Mouse (Mus musculus) neural tube, embryonic 15.5 days (tissue): ENCODE results near the gene Krt71. TPM values are rescaled to one million over a fixed set of nuclear protein-coding genes. Genes with fewer than 3 reads are reported as not detected.

ENCODE experiments used
- ATAC-seq: fragments of 200-750 bp; cut with Nextera tagmentation; 2 replicates; pipeline ENCODE4 v1.8.0; 2017; ENCODE audit warnings: mild to moderate bottlenecking, moderate TSS enrichment, moderate library complexity; ENCODE audit not compliant: low FRiP score
- H3K27ac ChIP-seq: fragments of 300-500 bp; sonication (generic); replicated peaks from 2 replicates; pipeline ENCODE4 v1.5.1; 2015; ENCODE audit warnings: mild to moderate bottlenecking, inconsistent platforms
- H3K27me3 ChIP-seq: fragments of 300-500 bp; sonication (generic); replicated peaks from 2 replicates; pipeline ENCODE4 v1.6.1; 2015; ENCODE audit warnings: inconsistent platforms
- H3K36me3 ChIP-seq: fragments of 300-500 bp; sonication (generic); 2 replicates; pipeline ENCODE4 v1.6.1; 2015; ENCODE audit warnings: inconsistent platforms
- H3K4me1 ChIP-seq: fragments of 300-500 bp; sonication (generic); 2 replicates; pipeline ENCODE4 v1.6.1; 2015; ENCODE audit warnings: inconsistent platforms
- H3K4me2 ChIP-seq: fragments of 300-500 bp; sonication (generic); 2 replicates; pipeline ENCODE4 v1.6.1; 2015; ENCODE audit warnings: inconsistent platforms, mild to moderate bottlenecking, moderate library complexity
- H3K4me3 ChIP-seq: fragments of 300-500 bp; sonication (generic); replicated peaks from 2 replicates; pipeline ENCODE4 v1.5.1; 2015; ENCODE audit warnings: mild to moderate bottlenecking, inconsistent platforms
- H3K9ac ChIP-seq: fragments of 300-500 bp; sonication (generic); replicated peaks from 2 replicates; pipeline ENCODE4 v1.6.1; 2015; ENCODE audit warnings: mild to moderate bottlenecking, inconsistent platforms
- H3K9me3 ChIP-seq: fragments of 300-500 bp; sonication (generic); replicated peaks from 2 replicates; pipeline ENCODE4 v1.6.1; 2016; ENCODE audit warnings: inconsistent platforms
- WGBS: fragments of 180-500 bp; shearing (Covaris S2); methylation state at CpG from one replicate; pipeline ENCODE4 v1.1.7; 2015; ENCODE audit warnings: mixed read lengths; 5-methylcytosine and 5-hydroxymethylcytosine counted together
- polyA plus RNA-seq: library from polyadenylated mRNA; unstranded; fragments of >200 nt; fragmentation: Nextera tagmentation; extraction: Ambion mirVana; gene quantifications from 2 replicates; pipeline ENCODE4 v1.2.1, GENCODE M21; 2015

The Krt71 gene
- polyA plus RNA-seq: 0.22 and 0.55 TPM in 2 replicates

DNA sequence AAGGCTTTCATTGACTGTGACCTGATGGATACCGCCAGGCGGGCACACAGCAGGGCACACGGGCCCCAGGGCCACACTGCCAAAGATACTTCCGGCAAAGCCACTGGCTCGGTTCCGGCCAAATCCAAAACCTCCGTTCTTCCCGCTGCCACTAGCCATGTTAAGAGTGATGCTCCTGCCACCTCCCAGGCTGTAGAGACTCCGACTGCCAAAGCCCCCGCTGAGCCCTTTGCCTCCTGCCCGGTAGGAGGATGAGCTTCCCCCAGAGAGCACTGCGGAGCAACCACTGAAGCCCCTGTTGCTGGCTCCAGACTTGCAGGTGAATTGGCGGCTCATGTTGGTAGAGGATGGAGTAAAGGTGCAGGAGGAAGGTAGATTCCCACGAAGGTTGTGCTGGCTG lies at the start of gene Krt71:
TSS of gene Krt71 (minus strand) at position 399 of the 400 bp plus-strand sequence.
- Histone ChIP-seq H3K4me3 (no peak within 1 kb of the TSS), H3K27ac (no peak within 1 kb of the TSS), H3K4me1 (no peaks in the 10 kb centered on the region), H3K9me3 (no peaks in the 10 kb centered on the region), H3K4me2 (no peak within 1 kb of the TSS), H3K9ac (no peak within 1 kb of the TSS), H3K36me3 (no peaks in the 10 kb centered on the region), H3K27me3 (peaks cover 4% of the 10 kb centered on the region; the same call in 1 of the 2 replicates)
- WGBS: 56% methylated on average over 14 of the region's 14 CpGs
- ATAC-seq: no peak

DNA sequence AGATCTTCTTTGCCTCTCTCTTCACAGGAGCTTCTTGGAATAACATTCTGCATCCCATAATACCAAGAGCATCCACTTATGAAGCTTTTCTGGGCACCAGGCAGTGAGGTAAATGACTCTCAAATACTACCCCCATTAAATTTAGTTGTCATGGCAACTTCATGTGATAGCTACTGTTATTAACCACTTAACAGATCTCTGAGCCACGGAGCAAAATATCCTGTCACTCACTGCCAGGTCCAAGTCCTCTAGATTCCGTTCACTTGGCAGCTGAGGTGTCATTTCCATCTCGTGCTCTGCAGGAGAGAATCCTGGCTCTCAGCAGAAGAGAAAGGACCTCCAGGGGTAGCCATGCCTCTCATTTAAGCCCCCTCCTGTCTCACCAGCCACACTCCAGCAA lies 48.0 kb upstream of the Krt71 start:
- H3K4me2 ChIP-seq: no peak overlapping the region
- H3K9ac ChIP-seq: no peak overlapping the region
- H3K4me3 ChIP-seq: no peak overlapping the region
- H3K27ac ChIP-seq: peak overlapping the region; percentile 23; the same call in 1 of the 2 replicates
- no peaks in the 10 kb centered on the region for H3K9me3 ChIP-seq
- no peak for ATAC-seq
- no peaks in the 10 kb centered on the region for H3K36me3 ChIP-seq
- 16% methylated on average over 3 of the region's 3 CpGs for WGBS
- no peaks in the 10 kb centered on the region for H3K27me3 ChIP-seq
- peaks cover 12% of the 10 kb centered on the region for H3K4me1 ChIP-seq

DNA sequence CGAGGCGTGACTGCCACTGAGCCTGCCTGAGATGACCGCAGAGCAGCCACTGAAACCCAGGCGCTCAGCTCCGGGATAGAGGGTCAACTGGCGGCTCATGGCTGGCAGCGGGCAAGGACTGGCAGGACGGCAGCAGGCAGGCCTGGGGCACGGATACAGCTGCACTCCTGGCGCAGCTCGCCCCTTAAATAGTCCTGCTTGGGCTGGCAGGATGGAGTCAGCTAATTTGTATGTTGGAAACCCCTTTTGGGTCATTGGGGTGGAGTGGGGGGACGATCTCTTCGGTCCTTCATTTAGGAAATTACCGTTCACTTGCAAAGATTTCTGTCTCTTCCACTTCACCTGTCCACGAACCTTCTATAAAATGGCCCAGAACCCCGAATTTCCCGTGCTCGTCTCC lies 43.5 kb upstream of the Krt71 start, which contains the start of gene Krt72:
TSS of gene Krt72 (minus strand) at position 101 of the 400 bp plus-strand sequence.
- peaks cover 11% of the 10 kb centered on the region for H3K4me1 ChIP-seq
- H3K4me2 ChIP-seq: no peak within 1 kb of the TSS
- H3K36me3 ChIP-seq: no peaks in the 10 kb centered on the region
- H3K27me3 ChIP-seq: no peaks in the 10 kb centered on the region
- no peak within 1 kb of the TSS for H3K27ac ChIP-seq
- no peak within 1 kb of the TSS for H3K4me3 ChIP-seq
- ATAC-seq: no peak
- WGBS: 89% methylated on average over 18 of the region's 18 CpGs
- H3K9me3 ChIP-seq: no peaks in the 10 kb centered on the region
- H3K9ac ChIP-seq: no peak within 1 kb of the TSS

DNA sequence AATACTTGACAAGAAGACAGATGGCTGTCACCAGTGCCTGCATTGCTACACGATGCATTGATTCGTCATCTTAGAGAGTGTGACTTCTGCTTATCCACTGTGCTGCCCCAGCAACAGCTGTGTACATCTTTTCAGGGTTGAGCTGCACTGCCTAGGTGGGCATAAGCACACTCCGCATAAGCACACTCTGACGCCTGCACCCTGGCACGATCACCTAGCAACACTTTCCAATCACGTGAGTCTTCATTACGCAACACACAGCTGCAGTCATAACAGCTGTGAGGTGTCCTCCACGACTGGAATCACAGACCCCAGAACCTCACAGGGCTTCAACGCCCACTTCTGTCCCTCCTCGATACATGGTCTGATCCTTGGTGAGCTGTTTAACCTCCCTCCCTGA lies 30.5 kb upstream of the Krt71 start:
- Histone ChIP-seq H3K4me1 (no peaks in the 10 kb centered on the region; the same call in 1 of the 2 replicates), H3K36me3 (no peaks in the 10 kb centered on the region), H3K27me3 (no peaks in the 10 kb centered on the region), H3K27ac (no peak overlapping the region), H3K4me3 (no peak overlapping the region), H3K4me2 (no peak overlapping the region), H3K9me3 (no peaks in the 10 kb centered on the region), H3K9ac (no peak overlapping the region)
- ATAC-seq: no peak
- WGBS: 84% methylated on average over 10 of the region's 10 CpGs

DNA sequence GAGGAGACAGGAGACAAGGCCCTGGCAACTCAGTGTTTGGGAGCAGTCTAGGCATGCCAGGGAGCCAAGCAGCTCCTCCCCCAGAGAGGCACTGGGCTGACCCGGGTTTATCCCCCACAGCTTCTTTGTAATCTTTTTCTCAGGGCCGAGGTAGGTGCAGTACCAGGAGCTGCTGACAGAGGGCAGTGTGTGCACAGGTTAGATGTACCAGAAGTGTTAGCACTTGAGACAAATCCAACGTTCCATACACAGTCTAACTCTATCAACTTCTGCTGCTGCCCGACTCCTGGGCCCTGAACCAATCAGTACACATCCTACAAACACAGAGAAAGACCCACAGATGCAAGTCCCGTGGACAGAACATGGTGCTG lies 29.8 kb upstream of the Krt71 start:
- Histone ChIP-seq H3K36me3 (no peaks in the 10 kb centered on the region), H3K9me3 (no peaks in the 10 kb centered on the region), H3K27me3 (no peaks in the 10 kb centered on the region), H3K4me2 (no peak overlapping the region), H3K9ac (no peak overlapping the region), H3K27ac (no peak overlapping the region), H3K4me1 (no peaks in the 10 kb centered on the region; the same call in 1 of the 2 replicates), H3K4me3 (no peak overlapping the region)
- WGBS: 8% methylated on average over 5 of the region's 5 CpGs
- ATAC-seq: peak; percentile 65; the same call in 1 of the 2 replicates

DNA sequence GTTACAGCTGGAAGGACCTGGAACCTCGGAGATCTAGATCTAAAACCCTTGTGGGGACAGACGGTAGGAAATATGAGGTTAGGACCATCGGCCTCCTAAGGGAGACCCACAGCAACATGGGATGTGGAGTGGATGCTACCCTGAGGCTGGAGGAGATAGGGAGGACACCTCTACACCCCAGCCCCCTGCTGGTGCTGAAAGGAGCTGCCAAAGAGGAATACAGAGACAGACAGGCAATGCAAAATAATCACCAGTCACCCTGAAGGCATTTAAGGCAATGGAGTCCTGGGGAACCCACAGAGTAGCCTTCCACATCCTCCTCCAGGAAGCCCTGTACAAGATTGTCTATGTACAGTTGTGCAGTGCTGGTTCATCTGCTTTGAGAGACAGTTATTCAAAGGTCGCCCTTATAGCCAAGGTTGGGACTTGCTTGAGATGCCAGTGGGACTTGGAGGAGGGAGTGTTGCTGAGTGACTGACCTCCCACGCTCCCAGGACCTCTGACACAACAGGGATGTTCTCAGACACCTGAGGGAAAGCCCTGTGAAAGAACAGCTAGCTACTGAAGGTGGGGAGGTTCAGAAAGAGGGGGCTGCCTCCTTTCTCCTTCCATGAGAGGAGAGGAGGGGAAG lies 29.3 kb upstream of the Krt71 start:
- H3K4me1 ChIP-seq: no peaks in the 10 kb centered on the region; the same call in 1 of the 2 replicates
- no peaks in the 10 kb centered on the region for H3K27me3 ChIP-seq
- no peak overlapping the region for H3K27ac ChIP-seq
- no peaks in the 10 kb centered on the region for H3K36me3 ChIP-seq
- ATAC-seq: no peak
- no peak overlapping the region for H3K4me3 ChIP-seq
- H3K4me2 ChIP-seq: no peak overlapping the region
- H3K9me3 ChIP-seq: no peaks in the 10 kb centered on the region
- no peak overlapping the region for H3K9ac ChIP-seq
- 76% methylated on average over 5 of the region's 5 CpGs for WGBS

DNA sequence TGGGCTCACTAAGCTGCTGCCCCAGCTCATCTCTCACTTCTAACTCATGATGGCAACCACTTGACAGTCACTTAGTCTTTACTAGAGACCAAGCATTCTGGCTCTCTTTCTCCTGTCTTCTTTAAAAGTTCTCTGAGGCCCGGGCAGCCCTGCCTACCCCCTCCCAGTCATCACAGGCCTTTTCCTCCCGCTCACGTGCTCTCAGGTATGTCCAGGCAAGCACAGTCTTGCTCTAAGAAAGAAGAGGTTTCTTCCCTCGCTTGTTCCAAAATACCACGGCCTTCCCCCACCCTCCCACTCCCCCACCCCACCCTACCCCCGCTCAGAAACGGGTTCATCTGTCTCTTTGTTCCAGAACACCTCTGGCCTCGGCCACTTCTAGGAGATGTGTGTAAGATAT lies 27.3 kb upstream of the Krt71 start:
- H3K4me1 ChIP-seq: no peaks in the 10 kb centered on the region; the same call in 1 of the 2 replicates
- no peaks in the 10 kb centered on the region for H3K9me3 ChIP-seq
- H3K9ac ChIP-seq: no peak overlapping the region
- no peak overlapping the region for H3K27ac ChIP-seq
- H3K4me3 ChIP-seq: no peak overlapping the region
- H3K4me2 ChIP-seq: no peak overlapping the region
- whole genome bisulfite sequencing: 61% methylated on average over 8 of the region's 8 CpGs
- no peak for ATAC-seq
- H3K36me3 ChIP-seq: no peaks in the 10 kb centered on the region
- H3K27me3 ChIP-seq: no peaks in the 10 kb centered on the region

DNA sequence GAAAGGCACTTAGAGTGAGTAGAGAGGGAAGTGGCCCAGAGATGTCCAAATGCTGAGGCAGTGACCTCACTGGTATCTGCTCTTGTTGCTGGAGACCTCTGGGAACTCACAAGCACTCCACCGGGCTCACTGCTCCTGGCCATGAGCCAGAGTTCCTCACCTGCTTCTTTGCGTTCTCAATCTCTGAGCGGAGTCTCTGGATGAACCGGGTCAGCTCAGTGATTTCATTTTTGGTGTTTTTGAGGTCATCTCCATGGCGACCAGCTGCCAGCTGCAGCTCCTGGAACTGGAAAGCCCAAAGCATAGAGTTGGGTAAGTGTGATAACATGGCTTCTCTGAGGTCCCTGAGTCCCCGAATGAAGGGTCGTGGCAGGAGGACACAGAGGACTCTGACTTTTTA lies 5.1 kb downstream of the Krt71 start:
- H3K36me3 ChIP-seq: no peaks in the 10 kb centered on the region
- no peak overlapping the region for H3K4me3 ChIP-seq
- no peak overlapping the region for H3K9ac ChIP-seq
- no peak for ATAC-seq
- no peak overlapping the region for H3K27ac ChIP-seq
- H3K27me3 ChIP-seq: peaks cover 4% of the 10 kb centered on the region; the same call in 1 of the 2 replicates
- H3K9me3 ChIP-seq: no peaks in the 10 kb centered on the region
- WGBS: 76% methylated on average over 7 of the region's 7 CpGs
- no peaks in the 10 kb centered on the region for H3K4me1 ChIP-seq
- H3K4me2 ChIP-seq: no peak overlapping the region

DNA sequence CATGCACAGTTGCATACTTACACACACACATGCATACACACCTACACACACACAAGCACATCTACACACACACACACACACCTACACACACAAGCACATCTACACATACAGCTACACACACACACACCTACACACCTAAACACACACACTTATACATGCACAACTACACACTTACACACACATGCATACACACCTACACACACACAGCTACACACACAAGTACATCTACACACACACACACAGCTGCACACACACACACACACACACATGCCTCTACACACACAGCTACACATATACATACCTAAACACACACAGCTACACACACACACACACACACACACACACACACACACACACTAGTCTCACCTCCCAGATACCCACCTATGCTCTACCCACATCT lies 12.3 kb downstream of the Krt71 start:
- H3K9ac ChIP-seq: no peak overlapping the region
- H3K27ac ChIP-seq: no peak overlapping the region
- H3K4me1 ChIP-seq: no peaks in the 10 kb centered on the region
- no peak for ATAC-seq
- no peaks in the 10 kb centered on the region for H3K27me3 ChIP-seq
- H3K9me3 ChIP-seq: no peaks in the 10 kb centered on the region
- no peaks in the 10 kb centered on the region for H3K36me3 ChIP-seq
- no peak overlapping the region for H3K4me3 ChIP-seq
- H3K4me2 ChIP-seq: no peak overlapping the region

DNA sequence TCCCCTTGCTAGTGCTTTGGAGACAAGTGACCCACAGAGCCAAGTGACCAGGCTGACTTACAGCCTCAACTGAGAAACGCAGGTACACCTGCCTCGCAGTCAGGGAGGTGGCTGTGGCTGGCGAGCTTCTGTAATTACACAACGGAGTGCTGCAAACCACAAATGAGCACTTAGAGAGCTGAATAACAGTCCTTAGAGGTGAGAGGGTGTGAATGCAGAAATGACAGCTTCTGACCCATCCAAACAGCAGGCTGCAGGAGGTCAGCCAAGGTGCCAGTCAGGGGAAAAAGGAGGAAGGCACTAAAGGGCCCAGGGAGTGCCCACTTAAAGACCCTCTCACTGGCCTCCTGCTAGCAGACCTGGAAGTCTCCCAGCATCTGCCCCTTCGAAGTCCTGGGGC lies 18.2 kb downstream of the Krt71 start:
- Histone ChIP-seq H3K9ac (no peak overlapping the region), H3K9me3 (no peaks in the 10 kb centered on the region), H3K27ac (no peak overlapping the region), H3K4me2 (no peak overlapping the region), H3K27me3 (no peaks in the 10 kb centered on the region), H3K36me3 (no peaks in the 10 kb centered on the region), H3K4me3 (no peak overlapping the region), H3K4me1 (no peaks in the 10 kb centered on the region)
- 64% methylated on average over 5 of the region's 5 CpGs for WGBS
- ATAC-seq: no peak

DNA sequence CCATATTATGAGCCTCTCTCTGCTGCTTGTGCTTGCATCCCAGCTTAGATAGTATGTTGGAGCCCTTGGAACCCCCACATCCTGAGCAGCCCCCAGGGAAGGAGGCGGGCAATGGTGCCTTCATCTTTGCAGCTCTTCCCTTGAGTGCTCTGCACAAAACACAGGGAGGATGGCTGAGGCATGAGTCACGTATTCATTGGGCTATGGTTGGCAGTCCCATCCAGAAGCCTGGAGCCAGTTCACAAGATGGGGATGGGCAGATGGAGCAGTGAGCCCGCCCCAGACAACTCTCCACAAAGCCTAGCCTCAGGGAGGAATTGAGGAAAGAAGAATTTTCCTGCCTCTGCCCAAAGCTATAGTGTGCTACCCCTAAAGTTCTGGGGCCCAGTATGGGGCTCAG lies 27.1 kb downstream of the Krt71 start:
- 71% methylated on average over 3 of the region's 3 CpGs for WGBS

DNA sequence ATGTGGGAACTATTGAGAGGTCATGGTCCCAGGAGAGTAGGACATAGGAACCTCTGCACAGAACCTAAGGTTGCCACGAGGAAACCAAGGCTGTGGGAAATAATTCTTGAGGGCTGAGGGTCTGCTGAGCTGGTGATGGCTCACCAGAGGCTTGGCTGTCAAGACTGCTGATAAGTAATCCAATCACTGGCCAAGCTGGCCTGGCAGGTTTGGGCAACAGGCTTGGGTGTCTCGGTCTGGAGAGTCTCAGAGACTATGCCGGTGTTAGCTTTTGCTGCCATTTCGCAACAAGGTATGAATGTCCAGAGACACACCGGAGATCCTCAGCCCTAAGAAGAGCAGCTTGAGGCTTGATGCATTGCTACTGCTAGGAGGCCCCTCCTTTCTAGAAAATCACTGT lies 28.6 kb downstream of the Krt71 start:
- Histone ChIP-seq H3K4me2 (no peak overlapping the region), H3K27me3 (no peaks in the 10 kb centered on the region), H3K9ac (no peak overlapping the region), H3K27ac (no peak overlapping the region), H3K36me3 (no peaks in the 10 kb centered on the region), H3K4me3 (no peak overlapping the region), H3K4me1 (no peaks in the 10 kb centered on the region), H3K9me3 (no peaks in the 10 kb centered on the region)
- ATAC-seq: no peak
- WGBS: 91% methylated on average over 5 of the region's 5 CpGs

More for the DNA sequence above, 27.1 kb downstream of the Krt71 start:
- no peaks in the 10 kb centered on the region for H3K36me3 ChIP-seq
- no peak overlapping the region for H3K9ac ChIP-seq
- H3K9me3 ChIP-seq: no peaks in the 10 kb centered on the region
- no peak overlapping the region for H3K27ac ChIP-seq
- H3K27me3 ChIP-seq: no peaks in the 10 kb centered on the region
- no peak for ATAC-seq
- no peak overlapping the region for H3K4me3 ChIP-seq
- H3K4me2 ChIP-seq: no peak overlapping the region
- H3K4me1 ChIP-seq: no peaks in the 10 kb centered on the region
